Mouse (Mus musculus): Measurements from ENCODE around the gene Vdr. TPM values are rescaled to one million over a fixed set of nuclear protein-coding genes. Genes with fewer than 3 reads are reported as not detected.

Gene Vdr
- polyA plus RNA-seq, 1 experiment from 2014 or later = not detected

- H3K9ac ChIP-seq (replicated peaks; ENCODE audit: low read length) = 0 out of 2 replicates have a peak overlapping the region, but pooled peaks have one; percentile 10
- ATAC-seq (ENCODE audit: low FRiP score, low TSS enrichment) = no peak; the same call in 1 of the 2 replicates
- H3K4me3 ChIP-seq (replicated peaks; ENCODE audit: low read depth, low read length) = peak overlapping the region; percentile 30
- no peaks in the 10 kb centered on the region for H3K36me3 ChIP-seq (ENCODE audit: control insufficient read depth, insufficient read depth, low read length)
- no peak overlapping the region for H3K27ac ChIP-seq (replicated peaks; ENCODE audit: low read depth, low read length)
- peaks cover 23% of the 10 kb centered on the region for H3K27me3 ChIP-seq (ENCODE audit: control insufficient read depth, insufficient read depth, low read length)
- 2% methylated on average over 59 of the region's 59 CpGs for WGBS
- H3K9me3 ChIP-seq (ENCODE audit: control insufficient read depth, low read length) = no peaks in the 10 kb centered on the region
- peak; percentile 55 for DNase-seq
- H3K4me1 ChIP-seq (ENCODE audit: control insufficient read depth, insufficient read depth, low read length) = 0 out of 2 replicates have a peak, but pooled peaks cover 10% of the 10 kb centered on the region
- peak overlapping the region; percentile 57 for H3K4me2 ChIP-seq (ENCODE audit: low read length)
These were observed 2.4 kb downstream of the Vdr start for GRCm38 (mm10) chr15:97907801-97908751.

GRCm38 (mm10) chr15:97907202-97907601, 3.2 kb downstream of the Vdr start:
- H3K9ac ChIP-seq (replicated peaks; ENCODE audit: low read length) = no peak overlapping the region
- ATAC-seq (ENCODE audit: low FRiP score, low TSS enrichment) (no peak), DNase-seq (no peak)
- 0 out of 2 replicates have a peak overlapping the region, but pooled peaks have one; percentile 30 for H3K4me3 ChIP-seq (replicated peaks; ENCODE audit: low read depth, low read length)
- no peaks in the 10 kb centered on the region for H3K36me3 ChIP-seq (ENCODE audit: control insufficient read depth, insufficient read depth, low read length)
- no peaks in the 10 kb centered on the region for H3K9me3 ChIP-seq (ENCODE audit: control insufficient read depth, low read length)
- no peak overlapping the region for H3K27ac ChIP-seq (replicated peaks; ENCODE audit: low read depth, low read length)
- H3K4me1 ChIP-seq (ENCODE audit: control insufficient read depth, insufficient read depth, low read length) = 0 out of 2 replicates have a peak, but pooled peaks cover 10% of the 10 kb centered on the region
- no peak overlapping the region; the same call in 1 of the 2 replicates for H3K4me2 ChIP-seq (ENCODE audit: low read length)
- 50% methylated on average over 5 of the region's 5 CpGs for WGBS
- peaks cover 23% of the 10 kb centered on the region for H3K27me3 ChIP-seq (ENCODE audit: control insufficient read depth, insufficient read depth, low read length)

- Histone ChIP-seq H3K9ac (replicated peaks; ENCODE audit: low read length) (no peak overlapping the region), H3K27ac (replicated peaks; ENCODE audit: low read depth, low read length) (no peak overlapping the region), H3K27me3 (ENCODE audit: control insufficient read depth, insufficient read depth, low read length) (peaks cover 23% of the 10 kb centered on the region), H3K9me3 (ENCODE audit: control insufficient read depth, low read length) (no peaks in the 10 kb centered on the region), H3K4me3 (replicated peaks; ENCODE audit: low read depth, low read length) (no peak overlapping the region), H3K4me2 (ENCODE audit: low read length) (no peak overlapping the region), H3K36me3 (ENCODE audit: control insufficient read depth, insufficient read depth, low read length) (no peaks in the 10 kb centered on the region), H3K4me1 (ENCODE audit: control insufficient read depth, insufficient read depth, low read length) (0 out of 2 replicates have a peak, but pooled peaks cover 10% of the 10 kb centered on the region)
- ATAC-seq (ENCODE audit: low FRiP score, low TSS enrichment) = no peak
- WGBS = 72% methylated on average over 6 of the region's 6 CpGs
- DNase-seq = no peak
These were observed 5.1 kb downstream of the Vdr start for GRCm38 (mm10) chr15:97905281-97905680.

GRCm38 (mm10) chr15:97904339-97904991, 6.0 kb downstream of the Vdr start:
- no peak for DNase-seq
- H3K9ac ChIP-seq (replicated peaks; ENCODE audit: low read length) = no peak overlapping the region
- ATAC-seq (ENCODE audit: low FRiP score, low TSS enrichment) = no peak
- no peak overlapping the region for H3K4me3 ChIP-seq (replicated peaks; ENCODE audit: low read depth, low read length)
- no peak overlapping the region for H3K4me2 ChIP-seq (ENCODE audit: low read length)
- peaks cover 23% of the 10 kb centered on the region for H3K27me3 ChIP-seq (ENCODE audit: control insufficient read depth, insufficient read depth, low read length)
- 72% methylated on average over 11 of the region's 11 CpGs for WGBS
- H3K27ac ChIP-seq (replicated peaks; ENCODE audit: low read depth, low read length) = no peak overlapping the region
- no peaks in the 10 kb centered on the region for H3K36me3 ChIP-seq (ENCODE audit: control insufficient read depth, insufficient read depth, low read length)
- no peaks in the 10 kb centered on the region for H3K9me3 ChIP-seq (ENCODE audit: control insufficient read depth, low read length)
- H3K4me1 ChIP-seq (ENCODE audit: control insufficient read depth, insufficient read depth, low read length) = 0 out of 2 replicates have a peak, but pooled peaks cover 14% of the 10 kb centered on the region

- DNase-seq = no peak
- 0 out of 2 replicates have a peak, but pooled peaks cover 13% of the 10 kb centered on the region for H3K4me1 ChIP-seq (ENCODE audit: control insufficient read depth, insufficient read depth, low read length)
These were observed 7.0 kb downstream of the Vdr start for GRCm38 (mm10) chr15:97903261-97904009.

GRCm38 (mm10) chr15:97900991-97901390, 9.4 kb downstream of the Vdr start:
- no peak overlapping the region for H3K4me2 ChIP-seq (ENCODE audit: low read length)
- ATAC-seq (ENCODE audit: low FRiP score, low TSS enrichment) (no peak), DNase-seq (no peak)
- no peaks in the 10 kb centered on the region for H3K27me3 ChIP-seq (ENCODE audit: control insufficient read depth, insufficient read depth, low read length)
- H3K36me3 ChIP-seq (ENCODE audit: control insufficient read depth, insufficient read depth, low read length) = no peaks in the 10 kb centered on the region
- no peak overlapping the region for H3K9ac ChIP-seq (replicated peaks; ENCODE audit: low read length)
- WGBS = 91% methylated on average over 9 of the region's 9 CpGs
- no peaks in the 10 kb centered on the region for H3K9me3 ChIP-seq (ENCODE audit: control insufficient read depth, low read length)
- 0 out of 2 replicates have a peak, but pooled peaks cover 4% of the 10 kb centered on the region for H3K4me1 ChIP-seq (ENCODE audit: control insufficient read depth, insufficient read depth, low read length)
- no peak overlapping the region for H3K27ac ChIP-seq (replicated peaks; ENCODE audit: low read depth, low read length)
- no peak overlapping the region for H3K4me3 ChIP-seq (replicated peaks; ENCODE audit: low read depth, low read length)

More at GRCm38 (mm10) chr15:97903261-97904009, 7.0 kb downstream of the Vdr start:
- ATAC-seq (ENCODE audit: low FRiP score, low TSS enrichment) = no peak
- H3K36me3 ChIP-seq (ENCODE audit: control insufficient read depth, insufficient read depth, low read length) = no peaks in the 10 kb centered on the region
- peaks cover 14% of the 10 kb centered on the region for H3K27me3 ChIP-seq (ENCODE audit: control insufficient read depth, insufficient read depth, low read length)
- no peak overlapping the region for H3K4me2 ChIP-seq (ENCODE audit: low read length)
- no peak overlapping the region for H3K9ac ChIP-seq (replicated peaks; ENCODE audit: low read length)
- H3K27ac ChIP-seq (replicated peaks; ENCODE audit: low read depth, low read length) = no peak overlapping the region
- no peaks in the 10 kb centered on the region for H3K9me3 ChIP-seq (ENCODE audit: control insufficient read depth, low read length)
- 84% methylated on average over 15 of the region's 15 CpGs for WGBS
- H3K4me3 ChIP-seq (replicated peaks; ENCODE audit: low read depth, low read length) = no peak overlapping the region

GRCm38 (mm10) chr15:97900336-97900912, 10.0 kb downstream of the Vdr start:
- no peak overlapping the region for H3K9ac ChIP-seq (replicated peaks; ENCODE audit: low read length)
- H3K4me1 ChIP-seq (ENCODE audit: control insufficient read depth, insufficient read depth, low read length) = 0 out of 2 replicates have a peak, but pooled peaks cover 4% of the 10 kb centered on the region
- DNase-seq = no peak
- no peak overlapping the region for H3K27ac ChIP-seq (replicated peaks; ENCODE audit: low read depth, low read length)
- no peak overlapping the region for H3K4me2 ChIP-seq (ENCODE audit: low read length)
- H3K36me3 ChIP-seq (ENCODE audit: control insufficient read depth, insufficient read depth, low read length) = no peaks in the 10 kb centered on the region
- H3K4me3 ChIP-seq (replicated peaks; ENCODE audit: low read depth, low read length) = no peak overlapping the region
- no peaks in the 10 kb centered on the region for H3K9me3 ChIP-seq (ENCODE audit: control insufficient read depth, low read length)
- no peak for ATAC-seq (ENCODE audit: low FRiP score, low TSS enrichment)
- WGBS = 85% methylated on average over 12 of the region's 12 CpGs
- H3K27me3 ChIP-seq (ENCODE audit: control insufficient read depth, insufficient read depth, low read length) = no peaks in the 10 kb centered on the region

- Histone ChIP-seq H3K9me3 (ENCODE audit: control insufficient read depth, low read length) (no peaks in the 10 kb centered on the region), H3K4me2 (ENCODE audit: low read length) (no peak overlapping the region), H3K27me3 (ENCODE audit: control insufficient read depth, insufficient read depth, low read length) (no peaks in the 10 kb centered on the region), H3K4me3 (replicated peaks; ENCODE audit: low read depth, low read length) (no peak overlapping the region), H3K4me1 (ENCODE audit: control insufficient read depth, insufficient read depth, low read length) (0 out of 2 replicates have a peak, but pooled peaks cover 4% of the 10 kb centered on the region), H3K36me3 (ENCODE audit: control insufficient read depth, insufficient read depth, low read length) (no peaks in the 10 kb centered on the region), H3K9ac (replicated peaks; ENCODE audit: low read length) (no peak overlapping the region), H3K27ac (replicated peaks; ENCODE audit: low read depth, low read length) (no peak overlapping the region)
- DNase-seq = no peak
- 74% methylated on average over 8 of the region's 8 CpGs for WGBS
- ATAC-seq (ENCODE audit: low FRiP score, low TSS enrichment) = no peak
These were observed 10.7 kb downstream of the Vdr start for GRCm38 (mm10) chr15:97899714-97900113.
